Mouse (Mus musculus): Measurements from ENCODE around the gene Btbd11. TPM values are rescaled to one million over a fixed set of nuclear protein-coding genes. Genes with fewer than 3 reads are reported as not detected.

Gene Btbd11
- polyA plus RNA-seq, 1 experiment from 2014 or later, result 1.9 TPM

- H3K4me1 ChIP-seq (replicated peaks; ENCODE audit: control insufficient read depth, insufficient read depth), result no peaks in the 10 kb centered on the region
- H3K9me3 ChIP-seq (ENCODE audit: control insufficient read depth, low read length), result no peaks in the 10 kb centered on the region
- no peak overlapping the region for H3K4me3 ChIP-seq (ENCODE audit: low read depth, low read length)
- DNase-seq (ENCODE audit: low spot score) (no peak), ATAC-seq (ENCODE audit: low FRiP score, low TSS enrichment) (no peak)
- no peak overlapping the region for H3K9ac ChIP-seq (ENCODE audit: low read length)
- no peaks in the 10 kb centered on the region for H3K36me3 ChIP-seq (ENCODE audit: control insufficient read depth, insufficient read depth, low read length)
- no peak overlapping the region for H3K27ac ChIP-seq (replicated peaks)
- H3K4me2 ChIP-seq (replicated peaks; ENCODE audit: low read depth), result no peak overlapping the region
- 85% methylated on average over 10 of the region's 10 CpGs for WGBS
- no peak for TF ChIP-seq CTCF (IDR thresholded peaks at IDR 0.05; ENCODE audit: low read depth)
- no peaks in the 10 kb centered on the region for H3K27me3 ChIP-seq (ENCODE audit: control insufficient read depth, insufficient read depth, low read length)
Observed at GRCm38 (mm10) chr10:85632030-85632429, 245.4 kb downstream of the Btbd11 start.

- no peaks in the 10 kb centered on the region for H3K27me3 ChIP-seq (ENCODE audit: control insufficient read depth, insufficient read depth, low read length)
- ATAC-seq (ENCODE audit: low FRiP score, low TSS enrichment), result no peak
- no peak overlapping the region for H3K4me2 ChIP-seq (replicated peaks; ENCODE audit: low read depth)
- no peak overlapping the region for H3K4me3 ChIP-seq (ENCODE audit: low read depth, low read length)
- H3K36me3 ChIP-seq (ENCODE audit: control insufficient read depth, insufficient read depth, low read length), result no peaks in the 10 kb centered on the region
- H3K27ac ChIP-seq (replicated peaks), result no peak overlapping the region
- no peaks in the 10 kb centered on the region for H3K4me1 ChIP-seq (replicated peaks; ENCODE audit: control insufficient read depth, insufficient read depth)
- no peak overlapping the region for H3K9ac ChIP-seq (ENCODE audit: low read length)
- 71% methylated on average over 10 of the region's 10 CpGs for WGBS
- TF ChIP-seq CTCF (IDR thresholded peaks at IDR 0.05; ENCODE audit: low read depth), result no peak
- TF ChIP-seq EP300 (optimal IDR thresholded peaks at IDR 0.05), result no peak
- H3K9me3 ChIP-seq (ENCODE audit: control insufficient read depth, low read length), result no peaks in the 10 kb centered on the region
- no peak for DNase-seq (ENCODE audit: low spot score)
Observed at GRCm38 (mm10) chr10:85633577-85633976, 247.0 kb downstream of the Btbd11 start.

GRCm38 (mm10) chr10:85637580-85637979, 251.0 kb downstream of the Btbd11 start:
- ATAC-seq (ENCODE audit: low FRiP score, low TSS enrichment) (no peak), DNase-seq (ENCODE audit: low spot score) (no peak)
- Histone ChIP-seq H3K9ac (ENCODE audit: low read length) (no peak overlapping the region), H3K4me1 (replicated peaks; ENCODE audit: control insufficient read depth, insufficient read depth) (no peaks in the 10 kb centered on the region), H3K36me3 (ENCODE audit: control insufficient read depth, insufficient read depth, low read length) (no peaks in the 10 kb centered on the region), H3K27me3 (ENCODE audit: control insufficient read depth, insufficient read depth, low read length) (no peaks in the 10 kb centered on the region), H3K4me3 (ENCODE audit: low read depth, low read length) (no peak overlapping the region), H3K4me2 (replicated peaks; ENCODE audit: low read depth) (no peak overlapping the region), H3K9me3 (ENCODE audit: control insufficient read depth, low read length) (no peaks in the 10 kb centered on the region), H3K27ac (replicated peaks) (no peak overlapping the region)
- WGBS, result 43% methylated on average over 7 of the region's 7 CpGs
- no peak for TF ChIP-seq CTCF (IDR thresholded peaks at IDR 0.05; ENCODE audit: low read depth)
- TF ChIP-seq EP300 (optimal IDR thresholded peaks at IDR 0.05), result no peak

GRCm38 (mm10) chr10:85638141-85638540, 251.5 kb downstream of the Btbd11 start:
- no peaks in the 10 kb centered on the region for H3K9me3 ChIP-seq (ENCODE audit: control insufficient read depth, low read length)
- ATAC-seq (ENCODE audit: low FRiP score, low TSS enrichment) (no peak), DNase-seq (ENCODE audit: low spot score) (no peak)
- no peak overlapping the region for H3K9ac ChIP-seq (ENCODE audit: low read length)
- H3K36me3 ChIP-seq (ENCODE audit: control insufficient read depth, insufficient read depth, low read length), result no peaks in the 10 kb centered on the region
- no peak overlapping the region for H3K4me2 ChIP-seq (replicated peaks; ENCODE audit: low read depth)
- no peak overlapping the region for H3K4me3 ChIP-seq (ENCODE audit: low read depth, low read length)
- TF ChIP-seq EP300 (optimal IDR thresholded peaks at IDR 0.05) (no peak), CTCF (IDR thresholded peaks at IDR 0.05; ENCODE audit: low read depth) (no peak)
- H3K27ac ChIP-seq (replicated peaks), result no peak overlapping the region
- 70% methylated on average over 5 of the region's 5 CpGs for WGBS
- no peaks in the 10 kb centered on the region for H3K27me3 ChIP-seq (ENCODE audit: control insufficient read depth, insufficient read depth, low read length)
- H3K4me1 ChIP-seq (replicated peaks; ENCODE audit: control insufficient read depth, insufficient read depth), result no peaks in the 10 kb centered on the region

- H3K9ac ChIP-seq (ENCODE audit: low read length), result no peak overlapping the region
Observed at GRCm38 (mm10) chr10:85639581-85639980, 253.0 kb downstream of the Btbd11 start.

GRCm38 (mm10) chr10:85640408-85640807, 253.8 kb downstream of the Btbd11 start:
- WGBS, result 81% methylated on average over 8 of the region's 8 CpGs
- Histone ChIP-seq H3K9me3 (ENCODE audit: control insufficient read depth, low read length) (no peaks in the 10 kb centered on the region), H3K9ac (ENCODE audit: low read length) (no peak overlapping the region), H3K27ac (replicated peaks) (no peak overlapping the region), H3K27me3 (ENCODE audit: control insufficient read depth, insufficient read depth, low read length) (no peaks in the 10 kb centered on the region), H3K36me3 (ENCODE audit: control insufficient read depth, insufficient read depth, low read length) (no peaks in the 10 kb centered on the region), H3K4me3 (ENCODE audit: low read depth, low read length) (no peak overlapping the region), H3K4me1 (replicated peaks; ENCODE audit: control insufficient read depth, insufficient read depth) (no peaks in the 10 kb centered on the region), H3K4me2 (replicated peaks; ENCODE audit: low read depth) (no peak overlapping the region)
- TF ChIP-seq CTCF (IDR thresholded peaks at IDR 0.05; ENCODE audit: low read depth), result no peak
- TF ChIP-seq EP300 (optimal IDR thresholded peaks at IDR 0.05), result no peak
- no peak for DNase-seq (ENCODE audit: low spot score)
- ATAC-seq (ENCODE audit: low FRiP score, low TSS enrichment), result no peak

More at GRCm38 (mm10) chr10:85639581-85639980, 253.0 kb downstream of the Btbd11 start:
- no peaks in the 10 kb centered on the region for H3K9me3 ChIP-seq (ENCODE audit: control insufficient read depth, low read length)
- H3K36me3 ChIP-seq (ENCODE audit: control insufficient read depth, insufficient read depth, low read length), result no peaks in the 10 kb centered on the region
- H3K4me2 ChIP-seq (replicated peaks; ENCODE audit: low read depth), result no peak overlapping the region
- no peak overlapping the region for H3K4me3 ChIP-seq (ENCODE audit: low read depth, low read length)
- no peaks in the 10 kb centered on the region for H3K4me1 ChIP-seq (replicated peaks; ENCODE audit: control insufficient read depth, insufficient read depth)
- TF ChIP-seq EP300 (optimal IDR thresholded peaks at IDR 0.05), result no peak
- no peak for TF ChIP-seq CTCF (IDR thresholded peaks at IDR 0.05; ENCODE audit: low read depth)
- 0 out of 2 replicates have a peak, but pooled peaks have one; percentile 38 for ATAC-seq (ENCODE audit: low FRiP score, low TSS enrichment)
- WGBS, result 78% methylated on average over 7 of the region's 7 CpGs
- no peak overlapping the region for H3K27ac ChIP-seq (replicated peaks)
- no peak for DNase-seq (ENCODE audit: low spot score)
- no peaks in the 10 kb centered on the region for H3K27me3 ChIP-seq (ENCODE audit: control insufficient read depth, insufficient read depth, low read length)
